ENCODE assay signal across 2 mouse cellular contexts in the genomic region with DNA sequence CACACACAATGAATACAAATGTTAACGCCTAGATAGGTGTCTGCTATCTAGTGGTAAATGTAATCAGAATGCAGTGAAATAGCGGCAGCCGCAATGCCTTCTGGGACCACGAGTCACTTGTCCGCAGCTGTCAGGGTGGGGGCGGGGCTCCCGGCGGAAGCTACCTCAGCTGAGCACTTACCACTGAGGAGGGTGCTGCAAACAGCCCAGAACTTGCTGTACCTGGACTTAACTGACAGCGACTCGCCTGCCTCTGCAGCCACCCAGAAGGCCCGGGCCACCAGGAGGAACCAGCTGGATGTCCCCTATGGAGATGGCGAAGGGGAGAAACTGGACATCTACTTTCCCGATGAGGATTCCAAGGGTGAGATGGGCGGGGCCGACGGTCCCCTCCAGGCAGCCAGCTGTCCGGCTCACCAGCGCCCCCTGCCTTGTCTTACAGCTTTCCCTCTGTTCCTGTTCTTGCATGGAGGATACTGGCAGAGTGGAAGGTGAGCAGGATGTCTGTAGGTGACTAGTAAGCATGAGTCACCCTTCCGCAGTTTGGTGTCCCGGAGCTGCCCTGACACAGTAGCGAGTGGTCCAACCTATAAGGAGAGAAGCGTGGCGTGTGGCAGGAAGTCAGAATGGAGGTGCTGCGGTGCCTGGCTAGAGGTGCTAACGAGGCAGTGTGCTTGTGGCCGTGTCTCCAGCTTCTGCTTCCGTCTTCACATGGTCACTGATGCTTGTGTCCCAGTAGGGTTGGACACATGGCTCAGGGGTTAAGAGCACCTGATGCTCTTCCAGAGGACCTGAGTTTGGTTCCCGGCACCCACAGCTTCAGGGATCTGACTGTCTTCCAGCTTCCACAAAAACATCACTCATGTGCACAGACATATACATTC.
TF ChIP-seq lines count a peak whose summit lies in the region.

No protein-coding gene starts in this region.

TF ChIP-seq in C2C12, 6 proteins besides CTCF, POLR2A, EP300 and RAD21:
- TF ChIP-seq MYOD1 (IDR thresholded peaks at IDR 0.05; ENCODE audit: control insufficient read depth, insufficient read length, low read depth) (peak; percentile 65), FOSL1 (IDR thresholded peaks at IDR 0.05; ENCODE audit: insufficient read depth, low read length, poor library complexity, severe bottlenecking) (no peak)
TF ChIP-seq in C2C12: peak in this region for 1.

TF ChIP-seq in myocyte, 11 proteins besides CTCF, POLR2A, EP300 and RAD21:
- peak in 2 of 3 experiments; percentile 75 to 81 for TF ChIP-seq MYOG (IDR thresholded peaks at IDR 0.05; ENCODE audit: control insufficient read depth in 1 of 3, insufficient read depth in 1 of 3, insufficient read length in 2 of 3, low read depth in 2 of 3)
- no peak for TF ChIP-seq CEBPB (IDR thresholded peaks at IDR 0.05; ENCODE audit: insufficient read depth, poor library complexity, severe bottlenecking)
- TF ChIP-seq MYOD1 (IDR thresholded peaks at IDR 0.05; ENCODE audit: control insufficient read depth in 1 of 3, insufficient read length in 2 of 3, low read depth in 2 of 3), result peak in 2 of 3 experiments; percentile 75 to 85
- peak; percentile 29 for TF ChIP-seq POLR2AphosphoS2 (IDR thresholded peaks at IDR 0.05; ENCODE audit: insufficient read length, low read depth)
